Mouse (Mus musculus) midbrain, embryonic 15.5 days (tissue): ENCODE data around the gene Fam171a1. TPM values are rescaled to one million over a fixed set of nuclear protein-coding genes. Genes with fewer than 3 reads are reported as not detected.

Experiments used
- ATAC-seq: fragments of 200-750 bp; cut with Nextera tagmentation; replicated peaks from 2 replicates; pipeline ENCODE4 v1.8.0; 2017; ENCODE audit warnings: moderate TSS enrichment
- H3K27ac ChIP-seq: fragments of 300-500 bp; sonication (generic); 2 replicates; pipeline ENCODE4 v1.5.1; 2015; ENCODE audit warnings: mild to moderate bottlenecking, inconsistent platforms
- H3K27me3 ChIP-seq: fragments of 300-500 bp; sonication (generic); replicated peaks from 2 replicates; pipeline ENCODE4 v1.6.1; 2015; ENCODE audit warnings: inconsistent platforms
- H3K36me3 ChIP-seq: fragments of 300-500 bp; sonication (generic); replicated peaks from 2 replicates; pipeline ENCODE4 v1.6.1; 2015; ENCODE audit warnings: inconsistent platforms
- H3K4me1 ChIP-seq: fragments of 300-500 bp; sonication (generic); 2 replicates; pipeline ENCODE4 v1.6.1; 2015; ENCODE audit warnings: inconsistent platforms
- H3K4me2 ChIP-seq: fragments of 300-500 bp; sonication (generic); 2 replicates; pipeline ENCODE4 v1.6.1; 2015; ENCODE audit warnings: inconsistent platforms, mild to moderate bottlenecking, moderate library complexity
- H3K4me3 ChIP-seq: fragments of 300-500 bp; sonication (generic); 2 replicates; pipeline ENCODE4 v1.5.1; 2015; ENCODE audit warnings: mild to moderate bottlenecking, inconsistent platforms
- H3K9ac ChIP-seq: fragments of 300-500 bp; sonication (generic); 2 replicates; pipeline ENCODE4 v1.6.1; 2015; ENCODE audit warnings: mild to moderate bottlenecking, inconsistent platforms
- H3K9me3 ChIP-seq: fragments of 300-500 bp; sonication (generic); 2 replicates; pipeline ENCODE4 v1.6.1; 2016; ENCODE audit warnings: inconsistent platforms
- WGBS: fragments of 180-500 bp; shearing (Covaris S2); methylation state at CpG from one replicate; pipeline ENCODE4 v1.1.7; 2015; ENCODE audit warnings: mixed read lengths; 5-methylcytosine and 5-hydroxymethylcytosine counted together
- polyA plus RNA-seq: library from polyadenylated mRNA; unstranded; fragments of >200 nt; fragmentation: Nextera tagmentation; extraction: Ambion mirVana; gene quantifications from 2 replicates; pipeline ENCODE4 v1.2.1, GENCODE M21; 2015

Fam171a1 gene
- polyA plus RNA-seq, 1 experiment from 2014 or later, result 48.3 TPM

GRCm38 (mm10) chr2:3140585-3140984, 26.6 kb downstream of the Fam171a1 start:
- WGBS, result 56% methylated on average over 5 of the region's 5 CpGs
- H3K9ac ChIP-seq, result no peak overlapping the region
- H3K4me3 ChIP-seq, result no peak overlapping the region
- peak; percentile 43; the same call in 1 of the 2 replicates for ATAC-seq
- H3K27ac ChIP-seq, result no peak overlapping the region
- no peak overlapping the region for H3K4me2 ChIP-seq
- no peaks in the 10 kb centered on the region for H3K27me3 ChIP-seq
- H3K9me3 ChIP-seq, result no peaks in the 10 kb centered on the region
- no peaks in the 10 kb centered on the region for H3K36me3 ChIP-seq
- H3K4me1 ChIP-seq, result peaks cover 19% of the 10 kb centered on the region; the same call in 1 of the 2 replicates

GRCm38 (mm10) chr2:3141804-3142203, 27.8 kb downstream of the Fam171a1 start:
- ATAC-seq, result no peak
- H3K27me3 ChIP-seq, result no peaks in the 10 kb centered on the region
- H3K4me2 ChIP-seq, result no peak overlapping the region
- 89% methylated on average over 4 of the region's 4 CpGs for WGBS
- H3K4me1 ChIP-seq, result peaks cover 19% of the 10 kb centered on the region; the same call in 1 of the 2 replicates
- no peaks in the 10 kb centered on the region for H3K36me3 ChIP-seq
- no peaks in the 10 kb centered on the region for H3K9me3 ChIP-seq
- H3K9ac ChIP-seq, result no peak overlapping the region
- H3K4me3 ChIP-seq, result no peak overlapping the region
- H3K27ac ChIP-seq, result no peak overlapping the region

- Histone ChIP-seq H3K4me2 (no peak overlapping the region), H3K36me3 (no peaks in the 10 kb centered on the region), H3K4me3 (no peak overlapping the region), H3K27ac (no peak overlapping the region), H3K9ac (no peak overlapping the region), H3K4me1 (peaks cover 8% of the 10 kb centered on the region; the same call in 1 of the 2 replicates), H3K27me3 (no peaks in the 10 kb centered on the region), H3K9me3 (no peaks in the 10 kb centered on the region)
- WGBS, result 96% methylated on average over 5 of the region's 5 CpGs
- ATAC-seq, result no peak
These were observed 30.3 kb downstream of the Fam171a1 start for GRCm38 (mm10) chr2:3144291-3144690.

DNA sequence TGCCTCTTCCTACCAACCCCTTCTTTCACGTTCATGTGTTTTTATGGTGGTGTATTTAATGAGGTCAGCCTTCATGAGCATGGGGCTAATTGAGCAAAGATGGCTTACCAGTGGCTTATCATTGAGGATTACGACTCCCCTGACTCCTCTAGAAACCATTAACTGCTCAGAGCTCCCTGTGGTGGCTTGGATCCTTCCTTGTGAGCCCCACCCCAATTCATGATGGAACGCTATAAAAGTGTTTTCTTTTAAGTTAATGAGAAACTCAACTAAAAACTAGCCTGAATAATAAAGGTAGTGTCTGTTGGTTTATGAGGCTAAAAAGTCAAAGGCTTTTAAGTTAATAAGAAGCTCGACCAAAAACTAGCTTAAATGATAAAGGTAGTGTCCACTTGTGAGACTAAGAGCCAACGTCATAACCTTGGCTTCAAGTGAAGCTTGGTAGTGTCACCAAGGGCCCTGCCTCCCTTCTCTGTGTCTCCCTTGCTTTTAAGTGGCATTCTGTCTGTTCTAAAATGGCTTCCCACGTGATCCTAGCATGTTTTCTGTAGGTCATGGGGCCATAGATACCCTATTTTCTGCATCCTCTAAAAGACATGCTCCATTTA, 33.6 kb downstream of the Fam171a1 start:
- ATAC-seq, result no peak

DNA sequence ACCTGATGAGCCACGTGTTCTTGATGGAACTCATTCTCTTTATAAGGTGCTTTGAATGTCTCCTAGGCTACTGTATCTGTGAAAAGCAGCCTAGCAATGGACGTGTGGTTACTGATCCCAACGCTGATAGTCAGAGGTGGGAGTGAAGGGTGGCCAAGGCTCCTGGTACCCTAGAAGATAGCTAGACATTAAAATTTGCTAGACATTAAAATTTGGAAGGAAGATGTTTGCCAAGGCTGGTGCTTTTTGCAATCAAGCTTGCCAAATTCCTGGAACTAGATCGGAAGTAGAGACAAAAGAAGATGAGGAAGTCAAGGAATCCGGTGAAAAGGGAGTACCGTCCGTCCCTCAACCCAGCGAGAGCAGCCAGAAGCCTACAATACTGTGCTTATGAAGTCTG, 34.7 kb downstream of the Fam171a1 start:
- Histone ChIP-seq H3K4me3 (no peak overlapping the region), H3K27me3 (no peaks in the 10 kb centered on the region), H3K4me2 (no peak overlapping the region), H3K9me3 (no peaks in the 10 kb centered on the region), H3K4me1 (0 out of 2 replicates have a peak, but pooled peaks cover 2% of the 10 kb centered on the region), H3K27ac (no peak overlapping the region), H3K36me3 (no peaks in the 10 kb centered on the region), H3K9ac (no peak overlapping the region)
- no peak for ATAC-seq
- 94% methylated on average over 8 of the region's 8 CpGs for WGBS

More for the DNA sequence above, 33.6 kb downstream of the Fam171a1 start:
- H3K9me3 ChIP-seq, result no peaks in the 10 kb centered on the region
- no peaks in the 10 kb centered on the region for H3K36me3 ChIP-seq
- 0 out of 2 replicates have a peak, but pooled peaks cover 2% of the 10 kb centered on the region for H3K4me1 ChIP-seq
- no peak overlapping the region for H3K4me3 ChIP-seq
- H3K27ac ChIP-seq, result no peak overlapping the region
- H3K4me2 ChIP-seq, result no peak overlapping the region
- 89% methylated on average over 6 of the region's 6 CpGs for WGBS
- H3K27me3 ChIP-seq, result no peaks in the 10 kb centered on the region
- no peak overlapping the region for H3K9ac ChIP-seq

DNA sequence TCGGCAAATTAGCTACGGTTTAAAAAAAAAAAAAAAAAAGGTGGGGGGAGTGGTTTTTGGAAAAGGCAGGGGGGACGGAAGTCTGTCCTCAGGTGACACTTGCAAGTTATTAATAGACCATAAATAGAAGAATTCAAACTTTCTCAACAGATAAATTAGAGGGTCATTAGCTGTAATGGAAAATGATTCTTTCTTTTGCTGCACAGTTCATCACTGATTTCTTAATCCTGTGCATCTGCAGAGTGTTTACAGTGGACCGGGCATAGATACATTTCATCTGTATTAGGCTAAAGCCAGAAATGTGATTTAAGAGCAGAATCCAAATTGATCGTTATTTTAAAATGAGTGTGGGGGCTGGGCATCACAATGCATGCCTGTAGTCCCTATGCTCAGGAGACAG, 36.3 kb downstream of the Fam171a1 start:
- peaks cover 11% of the 10 kb centered on the region for H3K4me1 ChIP-seq
- H3K9ac ChIP-seq, result no peak overlapping the region
- ATAC-seq, result no peak
- H3K9me3 ChIP-seq, result no peaks in the 10 kb centered on the region
- no peak overlapping the region for H3K4me3 ChIP-seq
- WGBS, result 72% methylated on average over 5 of the region's 5 CpGs
- no peaks in the 10 kb centered on the region for H3K27me3 ChIP-seq
- no peak overlapping the region for H3K27ac ChIP-seq
- no peak overlapping the region for H3K4me2 ChIP-seq
- H3K36me3 ChIP-seq, result no peaks in the 10 kb centered on the region

- Histone ChIP-seq H3K36me3 (no peaks in the 10 kb centered on the region), H3K9ac (no peak overlapping the region), H3K4me1 (peaks cover 16% of the 10 kb centered on the region), H3K9me3 (no peaks in the 10 kb centered on the region), H3K4me2 (no peak overlapping the region), H3K27me3 (no peaks in the 10 kb centered on the region), H3K4me3 (no peak overlapping the region), H3K27ac (no peak overlapping the region)
- WGBS, result 60% methylated on average over 3 of the region's 3 CpGs
- 0 out of 2 replicates have a peak, but pooled peaks have one; percentile 62 for ATAC-seq
These were observed 37.3 kb downstream of the Fam171a1 start for GRCm38 (mm10) chr2:3151336-3151735.

- peaks cover 16% of the 10 kb centered on the region for H3K4me1 ChIP-seq
- no peak overlapping the region for H3K27ac ChIP-seq
- ATAC-seq, result no peak
- no peak overlapping the region for H3K4me3 ChIP-seq
- WGBS, result 85% methylated on average over 1 of the region's 1 CpGs
- H3K27me3 ChIP-seq, result no peaks in the 10 kb centered on the region
- H3K9ac ChIP-seq, result no peak overlapping the region
- H3K4me2 ChIP-seq, result no peak overlapping the region
- H3K9me3 ChIP-seq, result no peaks in the 10 kb centered on the region
- no peaks in the 10 kb centered on the region for H3K36me3 ChIP-seq
These were observed 40.2 kb downstream of the Fam171a1 start for GRCm38 (mm10) chr2:3154091-3154665.

- Histone ChIP-seq H3K4me1 (peaks cover 16% of the 10 kb centered on the region), H3K4me2 (no peak overlapping the region), H3K9me3 (no peaks in the 10 kb centered on the region), H3K9ac (no peak overlapping the region), H3K4me3 (no peak overlapping the region), H3K27ac (no peak overlapping the region; the same call in 1 of the 2 replicates), H3K27me3 (no peaks in the 10 kb centered on the region), H3K36me3 (no peaks in the 10 kb centered on the region)
- no peak for ATAC-seq
- WGBS, result 70% methylated on average over 2 of the region's 2 CpGs
These were observed 41.0 kb downstream of the Fam171a1 start for GRCm38 (mm10) chr2:3154986-3155385.

DNA sequence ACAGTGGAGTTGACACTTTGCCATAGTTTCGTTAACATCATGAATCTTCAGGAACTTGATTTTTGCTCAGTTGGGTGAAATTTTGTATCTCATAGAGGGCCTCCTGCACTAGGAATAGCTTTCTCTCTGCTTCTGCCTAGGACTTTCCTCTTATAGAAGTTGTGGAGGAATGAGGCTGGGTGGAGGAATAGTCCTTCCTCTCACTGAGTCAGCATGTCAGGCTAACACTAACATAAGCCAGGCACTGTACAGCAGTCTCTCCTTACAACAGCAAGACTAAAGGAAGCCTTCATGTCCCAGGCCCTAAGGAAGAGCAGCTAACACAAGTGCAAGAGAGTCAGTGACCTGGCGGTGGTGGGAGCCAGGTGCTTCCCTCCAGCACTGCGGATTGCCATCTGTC, 43.0 kb downstream of the Fam171a1 start:
- no peak overlapping the region for H3K9ac ChIP-seq
- H3K9me3 ChIP-seq, result no peaks in the 10 kb centered on the region
- H3K4me2 ChIP-seq, result no peak overlapping the region
- WGBS, result 90% methylated on average over 3 of the region's 3 CpGs
- peaks cover 14% of the 10 kb centered on the region for H3K4me1 ChIP-seq
- no peak overlapping the region for H3K27ac ChIP-seq
- H3K27me3 ChIP-seq, result no peaks in the 10 kb centered on the region
- no peak for ATAC-seq
- H3K36me3 ChIP-seq, result no peaks in the 10 kb centered on the region
- no peak overlapping the region for H3K4me3 ChIP-seq

DNA sequence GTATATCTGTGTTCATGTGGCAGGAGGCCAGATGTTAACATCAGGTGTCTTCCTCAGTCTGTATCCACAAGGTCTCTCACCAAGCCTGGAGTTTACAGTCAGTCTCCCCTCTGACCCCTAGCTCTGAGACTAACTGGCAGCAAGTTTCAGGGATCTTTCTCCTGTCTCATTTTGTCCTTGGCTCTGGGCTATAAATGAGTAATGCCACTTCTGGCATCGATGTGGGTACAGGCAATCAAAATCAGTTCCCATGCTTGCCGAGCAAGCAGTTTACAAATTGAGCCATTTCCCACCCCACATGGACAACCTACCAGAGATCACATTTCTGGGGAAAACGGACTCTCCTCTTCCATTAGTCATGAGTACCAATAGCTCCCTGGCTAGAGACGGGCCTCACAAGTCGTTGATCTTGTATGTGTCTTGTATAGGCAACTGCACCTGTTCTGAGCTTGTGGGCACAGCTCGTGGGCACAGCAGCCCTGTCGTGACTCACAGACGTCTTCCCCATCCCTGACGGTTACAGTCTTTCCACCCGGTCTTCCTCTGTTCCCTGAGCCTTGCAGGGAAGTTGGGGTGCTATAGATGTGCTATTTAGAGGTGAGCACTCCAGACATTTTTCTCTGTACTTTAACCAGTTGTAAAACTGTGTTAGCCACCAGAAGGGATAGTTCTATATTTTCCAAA, 43.8 kb downstream of the Fam171a1 start:
- 82% methylated on average over 10 of the region's 10 CpGs for WGBS
- Histone ChIP-seq H3K4me2 (no peak overlapping the region), H3K4me3 (no peak overlapping the region), H3K27ac (no peak overlapping the region), H3K9me3 (no peaks in the 10 kb centered on the region), H3K4me1 (peaks cover 14% of the 10 kb centered on the region), H3K27me3 (no peaks in the 10 kb centered on the region), H3K36me3 (no peaks in the 10 kb centered on the region), H3K9ac (no peak overlapping the region)
- ATAC-seq, result no peak

DNA sequence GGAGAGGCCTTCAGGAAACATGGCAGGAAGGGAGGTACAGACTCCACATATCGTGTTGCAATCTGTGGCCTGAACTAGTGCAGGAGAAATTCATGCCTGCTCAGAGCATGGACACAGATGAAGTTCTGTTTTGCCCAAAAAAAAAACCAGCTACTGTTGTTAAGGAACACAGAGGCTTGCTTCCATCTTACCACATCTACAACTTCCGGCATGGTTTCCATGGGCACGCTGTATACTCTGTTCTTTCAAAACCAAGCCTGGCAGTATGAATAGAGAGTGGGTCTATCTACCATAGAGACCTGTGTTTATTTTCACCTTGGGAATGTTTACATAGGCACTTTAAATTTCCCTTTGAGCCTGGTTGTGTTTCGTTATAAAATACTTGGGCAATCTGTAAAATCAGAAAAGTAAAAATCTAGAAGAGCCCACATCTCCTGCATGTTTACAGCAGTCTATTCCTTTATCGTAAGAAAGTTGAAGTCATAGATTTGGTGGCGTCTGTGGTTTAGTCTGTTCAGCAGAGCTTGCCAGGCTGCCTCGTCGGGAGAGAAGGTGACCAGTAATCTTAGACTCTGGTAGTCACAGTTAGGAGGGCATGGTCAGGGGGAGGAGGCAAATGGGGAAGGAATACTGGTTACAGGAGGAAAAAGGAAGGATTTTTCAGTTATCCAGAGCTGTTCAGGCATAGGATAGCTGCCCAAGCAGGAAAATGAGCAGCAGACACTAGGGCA, 44.8 kb downstream of the Fam171a1 start:
- no peak overlapping the region for H3K4me3 ChIP-seq
- no peak for ATAC-seq
- no peak overlapping the region for H3K27ac ChIP-seq
- H3K4me2 ChIP-seq, result no peak overlapping the region
- H3K9ac ChIP-seq, result no peak overlapping the region
- H3K9me3 ChIP-seq, result no peaks in the 10 kb centered on the region
- H3K36me3 ChIP-seq, result no peaks in the 10 kb centered on the region
- no peaks in the 10 kb centered on the region for H3K27me3 ChIP-seq
- 79% methylated on average over 8 of the region's 8 CpGs for WGBS
- peaks cover 14% of the 10 kb centered on the region for H3K4me1 ChIP-seq
